Mouse (Mus musculus): Measurements from ENCODE around the gene Ece1.

- no peak for TF ChIP-seq CTCF (IDR thresholded peaks at IDR 0.05)
- TF ChIP-seq POLR2A (IDR thresholded peaks at IDR 0.05; ENCODE audit: insufficient read depth, low read depth, low read length) = no peak
- no peak for TF ChIP-seq EP300 (IDR thresholded peaks at IDR 0.05; ENCODE audit: insufficient read depth, low read depth, low read length)
Observed at GRCm38 (mm10) chr4:137866206-137866863, 4.3 kb downstream of the Ece1 start.
